Mouse (Mus musculus): ENCODE measurements at regions not wholly inside any gene's neighbourhood (a gene's known extent, or its start where the extent isn't known, plus 50 kb on each side); places are given as distances from the start of the nearest gene placed in this dataset.

DNA sequence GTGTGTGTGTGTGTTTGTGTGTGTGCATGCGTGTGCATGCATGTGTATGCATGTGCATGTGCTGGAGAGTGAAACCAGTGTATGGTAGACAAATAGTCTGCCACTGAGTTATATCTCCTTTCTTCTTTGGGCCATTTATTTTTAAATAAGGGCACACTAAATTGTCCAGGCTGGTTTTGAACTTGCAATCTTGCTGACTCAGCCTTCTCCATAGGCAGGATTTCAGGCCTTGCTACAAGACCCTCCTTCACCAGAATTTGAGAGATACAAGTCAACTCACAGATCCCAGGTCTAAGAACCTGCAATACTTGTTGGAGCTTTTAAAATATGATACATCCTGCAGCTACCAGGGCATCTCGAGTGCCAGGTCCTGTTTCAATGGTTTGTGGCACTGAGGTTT is 145.9 kb upstream of the Cpeb2 start:
- no peak overlapping the region for H3K4me3 ChIP-seq (ENCODE audit: insufficient read depth, low read length)
- TF ChIP-seq POLR2A (IDR thresholded peaks at IDR 0.05; ENCODE audit: low read depth, low read length) (no peak), CTCF (IDR thresholded peaks at IDR 0.05; ENCODE audit: borderline replicate concordance, insufficient read depth, low read length) (no peak)
- no peak overlapping the region for H3K27ac ChIP-seq (ENCODE audit: insufficient read depth, low read length)

DNA sequence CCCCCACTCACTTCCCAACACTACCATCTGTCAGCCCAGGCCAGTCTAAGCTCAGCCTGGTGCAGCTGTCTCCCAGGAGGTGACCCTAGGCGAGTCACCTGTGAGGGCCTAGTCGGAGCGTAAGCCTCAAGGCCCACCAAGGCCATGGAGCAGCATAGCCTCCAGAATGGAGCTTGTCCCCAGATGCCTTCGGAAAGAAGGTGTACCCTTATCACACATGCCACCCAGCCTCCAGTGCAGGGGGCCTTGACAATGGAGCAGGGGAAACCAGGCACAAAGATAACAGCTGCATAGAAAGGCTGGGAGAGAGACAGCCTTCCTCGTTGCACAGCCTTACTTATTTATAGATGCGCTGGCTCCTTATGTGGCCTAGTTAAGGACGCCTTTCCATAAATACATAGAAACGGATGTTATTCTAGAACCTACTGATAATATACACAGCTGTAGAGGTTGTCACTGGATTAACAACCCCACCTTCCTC is 145.0 kb upstream of the Cpeb2 start:
- Histone ChIP-seq H3K4me1 (ENCODE audit: control insufficient read depth, insufficient read depth, low read length) (no peaks in the 10 kb centered on the region), H3K4me3 (ENCODE audit: insufficient read depth, low read length) (no peak overlapping the region), H3K27ac (ENCODE audit: insufficient read depth, low read length) (no peak overlapping the region)
- TF ChIP-seq POLR2A (IDR thresholded peaks at IDR 0.05; ENCODE audit: low read depth, low read length) (no peak), CTCF (IDR thresholded peaks at IDR 0.05; ENCODE audit: borderline replicate concordance, insufficient read depth, low read length) (no peak)

More for the DNA sequence above, 145.9 kb upstream of the Cpeb2 start:
- H3K4me1 ChIP-seq (ENCODE audit: control insufficient read depth, insufficient read depth, low read length): no peaks in the 10 kb centered on the region

DNA sequence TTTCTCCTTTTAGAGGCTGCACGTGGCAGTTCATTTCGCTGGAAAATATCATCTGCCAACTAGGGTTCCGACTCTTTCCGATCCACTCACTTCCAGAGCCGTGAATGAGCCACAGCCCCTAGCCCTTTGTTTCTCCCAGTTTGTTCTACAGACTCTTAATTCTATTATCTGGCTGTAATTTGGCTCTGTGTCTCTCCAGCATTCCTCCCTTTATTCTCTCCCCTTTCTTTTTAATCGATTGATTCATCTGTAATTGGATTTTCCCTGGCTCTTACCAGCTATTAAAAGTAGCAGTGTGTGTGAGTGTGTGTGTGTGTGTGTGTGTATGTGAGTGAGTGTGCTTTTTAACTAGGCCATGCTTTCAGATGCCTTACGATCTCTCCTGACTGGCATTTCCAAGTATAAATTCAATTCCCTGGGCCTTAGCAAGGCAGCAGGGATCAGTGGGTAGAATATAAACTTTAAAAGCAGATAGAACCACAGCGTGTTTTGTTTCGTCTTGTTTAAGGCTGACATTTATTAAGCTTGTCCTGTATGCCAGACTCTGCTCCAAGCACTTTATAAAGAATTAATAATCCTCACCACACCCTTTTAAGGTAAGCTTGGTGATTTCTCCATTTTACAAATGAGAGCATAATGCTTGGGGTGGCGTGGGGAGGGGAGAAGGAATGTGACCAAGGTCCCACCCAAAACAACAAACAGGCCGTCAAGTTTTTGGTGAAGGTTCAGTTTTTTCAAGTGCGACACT is 144.1 kb upstream of the Cpeb2 start:
- no peak overlapping the region for H3K27ac ChIP-seq (ENCODE audit: insufficient read depth, low read length)
- H3K4me1 ChIP-seq (ENCODE audit: control insufficient read depth, insufficient read depth, low read length): no peaks in the 10 kb centered on the region
- H3K4me3 ChIP-seq (ENCODE audit: insufficient read depth, low read length): no peak overlapping the region
- TF ChIP-seq CTCF (IDR thresholded peaks at IDR 0.05; ENCODE audit: borderline replicate concordance, insufficient read depth, low read length): no peak

DNA sequence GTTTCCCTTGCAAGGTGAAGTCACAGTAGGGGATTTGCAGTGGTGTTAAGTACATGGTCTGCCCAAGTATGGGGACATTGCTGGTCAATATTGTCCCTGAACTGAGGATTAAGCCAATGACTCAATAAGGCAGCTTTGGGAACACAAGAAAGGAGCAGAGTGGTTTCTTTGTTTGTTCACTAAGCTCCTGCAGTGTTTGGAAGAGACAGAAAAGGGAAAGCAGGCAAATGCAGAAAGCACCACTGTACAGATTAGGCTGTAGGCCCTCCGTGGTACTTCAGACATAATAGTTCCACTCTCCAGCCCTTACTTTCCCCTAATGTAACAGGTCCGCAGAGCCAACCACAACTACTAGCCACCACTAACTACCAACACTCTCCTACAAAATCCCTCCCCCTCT is 143.5 kb upstream of the Cpeb2 start:
- Histone ChIP-seq H3K4me3 (ENCODE audit: insufficient read depth, low read length) (no peak overlapping the region), H3K27ac (ENCODE audit: insufficient read depth, low read length) (no peak overlapping the region), H3K4me1 (ENCODE audit: control insufficient read depth, insufficient read depth, low read length) (no peaks in the 10 kb centered on the region)
- TF ChIP-seq POLR2A (IDR thresholded peaks at IDR 0.05; ENCODE audit: low read depth, low read length) (no peak), CTCF (IDR thresholded peaks at IDR 0.05; ENCODE audit: borderline replicate concordance, insufficient read depth, low read length) (no peak)

DNA sequence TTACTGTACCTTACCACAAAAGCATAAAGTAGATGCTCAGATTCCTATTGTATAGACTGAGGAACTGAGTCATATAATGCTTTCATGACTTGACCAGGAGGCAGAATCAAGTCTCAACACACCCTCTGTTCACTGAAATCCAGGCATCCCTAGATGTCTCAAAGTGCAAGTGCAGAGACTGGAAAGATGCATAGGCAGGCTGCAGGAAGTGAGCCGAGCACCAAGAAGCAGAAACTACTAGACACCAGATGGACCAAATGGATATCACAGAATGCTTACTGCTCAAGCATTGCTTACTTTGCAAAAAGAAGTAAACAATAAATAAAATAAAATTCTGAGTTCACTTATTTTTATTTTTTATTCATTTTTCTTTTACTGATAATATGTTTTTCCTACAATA is 143.0 kb upstream of the Cpeb2 start:
- Histone ChIP-seq H3K27ac (ENCODE audit: insufficient read depth, low read length) (no peak overlapping the region), H3K4me3 (ENCODE audit: insufficient read depth, low read length) (no peak overlapping the region), H3K4me1 (ENCODE audit: control insufficient read depth, insufficient read depth, low read length) (no peaks in the 10 kb centered on the region)
- TF ChIP-seq POLR2A (IDR thresholded peaks at IDR 0.05; ENCODE audit: low read depth, low read length) (no peak), CTCF (IDR thresholded peaks at IDR 0.05; ENCODE audit: borderline replicate concordance, insufficient read depth, low read length) (no peak)

DNA sequence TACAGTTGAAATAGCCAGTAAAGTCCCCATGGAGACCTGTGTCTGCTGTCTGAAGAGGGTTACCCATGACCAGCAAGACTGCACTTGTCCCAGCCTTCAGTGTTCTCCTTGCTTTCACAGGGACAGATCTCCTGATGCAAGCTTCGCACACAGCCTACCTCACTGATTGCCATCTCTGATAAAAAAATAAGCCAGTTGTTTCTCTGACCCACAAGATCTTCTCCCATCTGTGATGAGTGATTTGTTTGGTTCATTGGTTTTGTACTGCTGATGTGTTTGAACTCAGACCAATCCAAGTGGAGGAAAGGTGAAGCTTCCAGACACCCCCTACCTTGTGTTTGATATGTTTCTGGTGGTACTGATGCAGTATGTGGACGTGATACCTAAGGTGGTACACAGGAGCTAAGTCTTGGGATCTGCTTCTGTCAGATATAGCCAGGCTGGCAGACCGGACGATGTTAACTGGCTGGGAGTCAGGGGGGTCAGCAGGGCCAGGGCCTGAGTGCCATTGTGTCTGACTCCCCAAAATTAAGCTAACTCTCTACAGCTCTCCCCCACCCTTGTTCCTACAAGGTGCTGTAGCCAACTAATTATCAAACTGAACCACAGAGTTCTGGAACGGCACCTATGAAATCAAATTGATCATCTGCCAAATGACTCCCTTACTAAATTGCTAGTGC is 139.2 kb upstream of the Cpeb2 start:
- TF ChIP-seq CTCF (IDR thresholded peaks at IDR 0.05; ENCODE audit: borderline replicate concordance, insufficient read depth, low read length) (no peak), POLR2A (IDR thresholded peaks at IDR 0.05; ENCODE audit: low read depth, low read length) (no peak)
- Histone ChIP-seq H3K27ac (ENCODE audit: insufficient read depth, low read length) (no peak overlapping the region), H3K4me3 (ENCODE audit: insufficient read depth, low read length) (no peak overlapping the region), H3K4me1 (ENCODE audit: control insufficient read depth, insufficient read depth, low read length) (no peaks in the 10 kb centered on the region)

DNA sequence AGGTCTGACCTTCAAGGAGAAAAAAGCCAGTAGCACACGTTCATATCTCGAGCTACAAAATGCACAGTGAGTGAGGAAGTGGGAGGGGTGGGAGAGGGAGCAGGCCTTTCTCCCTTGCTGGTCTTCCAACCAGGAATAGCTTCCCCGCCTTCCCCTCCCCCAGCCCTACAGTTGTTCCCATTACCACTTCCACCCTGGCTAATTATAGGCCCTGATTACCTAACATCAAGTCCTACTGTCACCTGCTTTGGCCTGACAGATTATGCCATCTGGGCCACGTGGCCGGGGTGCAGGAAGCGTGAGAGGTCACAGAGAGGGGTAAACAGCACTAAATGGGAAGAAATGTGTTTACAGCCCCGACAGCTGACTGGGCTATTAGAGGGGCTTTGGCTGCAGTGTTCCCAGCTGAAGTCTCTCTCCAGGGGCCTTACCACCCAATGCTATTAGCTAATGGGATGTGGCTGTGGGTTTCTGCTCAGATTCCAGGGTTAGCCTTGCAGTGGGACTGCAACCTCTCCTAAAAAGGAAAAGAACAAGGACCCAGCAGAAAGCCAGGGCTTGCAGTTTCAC is 138.6 kb upstream of the Cpeb2 start:
- H3K4me3 ChIP-seq (ENCODE audit: insufficient read depth, low read length): no peak overlapping the region
- TF ChIP-seq POLR2A (IDR thresholded peaks at IDR 0.05; ENCODE audit: low read depth, low read length) (no peak), CTCF (IDR thresholded peaks at IDR 0.05; ENCODE audit: borderline replicate concordance, insufficient read depth, low read length) (no peak)
- no peaks in the 10 kb centered on the region for H3K4me1 ChIP-seq (ENCODE audit: control insufficient read depth, insufficient read depth, low read length)
- H3K27ac ChIP-seq (ENCODE audit: insufficient read depth, low read length): no peak overlapping the region

DNA sequence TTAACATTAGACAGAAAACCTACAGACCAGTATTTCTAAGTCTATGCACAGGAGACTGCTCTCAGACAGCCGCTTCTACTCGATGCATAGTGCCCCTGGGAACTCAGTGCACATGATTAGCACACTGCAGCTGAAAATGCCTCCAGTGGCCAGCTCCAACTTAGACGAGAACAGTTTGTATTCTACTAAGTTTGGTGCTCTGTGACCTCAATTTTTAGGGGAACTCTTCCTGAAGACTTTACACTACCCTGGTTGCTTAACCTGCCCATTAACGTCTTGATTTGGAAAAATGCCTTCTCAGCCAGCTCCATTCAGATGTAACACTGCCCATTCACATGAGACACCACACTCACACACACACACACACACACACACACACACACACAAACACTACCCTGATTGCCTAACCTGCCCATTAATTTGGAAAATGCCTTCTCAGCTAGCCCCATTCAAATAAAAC is 130.9 kb upstream of the Cpeb2 start:
- H3K4me3 ChIP-seq (ENCODE audit: insufficient read depth, low read length): no peak overlapping the region
- H3K27ac ChIP-seq (ENCODE audit: insufficient read depth, low read length): no peak overlapping the region
- H3K4me1 ChIP-seq (ENCODE audit: control insufficient read depth, insufficient read depth, low read length): 0 out of 2 replicates have a peak, but pooled peaks cover 4% of the 10 kb centered on the region
- TF ChIP-seq CTCF (IDR thresholded peaks at IDR 0.05; ENCODE audit: borderline replicate concordance, insufficient read depth, low read length): no peak
- no peak for TF ChIP-seq POLR2A (IDR thresholded peaks at IDR 0.05; ENCODE audit: low read depth, low read length)

DNA sequence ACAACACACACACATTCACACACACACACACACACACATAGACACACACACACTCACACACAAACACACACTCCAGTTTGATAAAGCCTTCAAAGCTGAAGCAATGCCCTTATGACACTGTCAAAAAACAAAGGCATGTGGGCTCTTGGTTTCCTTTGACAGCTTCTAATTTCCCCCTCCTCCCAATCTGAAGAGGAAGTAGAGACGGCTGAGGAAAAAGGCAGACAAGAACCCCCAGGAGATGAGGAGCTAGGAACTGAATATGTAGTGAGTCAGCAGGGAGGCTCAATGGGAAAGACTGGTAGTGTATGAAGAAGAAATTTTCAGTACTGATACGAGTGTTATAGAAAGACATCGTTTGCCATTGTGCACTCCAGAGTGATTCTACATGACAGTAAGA is 130.4 kb upstream of the Cpeb2 start:
- Histone ChIP-seq H3K4me3 (ENCODE audit: insufficient read depth, low read length) (no peak overlapping the region), H3K27ac (ENCODE audit: insufficient read depth, low read length) (no peak overlapping the region), H3K4me1 (ENCODE audit: control insufficient read depth, insufficient read depth, low read length) (0 out of 2 replicates have a peak, but pooled peaks cover 4% of the 10 kb centered on the region)
- TF ChIP-seq CTCF (IDR thresholded peaks at IDR 0.05; ENCODE audit: borderline replicate concordance, insufficient read depth, low read length): no peak
- no peak for TF ChIP-seq POLR2A (IDR thresholded peaks at IDR 0.05; ENCODE audit: low read depth, low read length)

DNA sequence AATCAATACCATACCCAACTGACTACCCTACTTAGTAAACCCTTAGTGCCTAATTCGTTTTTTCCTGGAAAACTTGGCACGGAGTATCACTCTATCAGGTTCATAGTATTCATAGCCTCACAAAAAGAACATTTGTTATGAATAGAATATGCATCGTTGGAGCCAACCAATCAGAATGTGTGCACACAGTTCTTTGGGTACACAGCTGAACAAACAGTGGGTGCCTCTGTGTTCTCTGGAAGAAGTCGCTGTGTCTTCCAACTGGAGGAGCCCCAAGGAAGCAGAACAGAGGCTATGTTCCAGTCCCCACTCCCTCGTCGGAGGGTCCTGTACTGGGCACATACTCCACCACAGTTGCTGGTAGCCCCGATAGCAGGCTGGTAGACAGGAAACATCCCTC is 129.2 kb upstream of the Cpeb2 start:
- 0 out of 2 replicates have a peak, but pooled peaks cover 4% of the 10 kb centered on the region for H3K4me1 ChIP-seq (ENCODE audit: control insufficient read depth, insufficient read depth, low read length)
- no peak overlapping the region for H3K27ac ChIP-seq (ENCODE audit: insufficient read depth, low read length)
- TF ChIP-seq CTCF (IDR thresholded peaks at IDR 0.05; ENCODE audit: borderline replicate concordance, insufficient read depth, low read length): no peak
- TF ChIP-seq POLR2A (IDR thresholded peaks at IDR 0.05; ENCODE audit: low read depth, low read length): no peak
- no peak overlapping the region for H3K4me3 ChIP-seq (ENCODE audit: insufficient read depth, low read length)

Measured in embryonic fibroblast, embryonic 13.5 days (primary cell).